Mouse (Mus musculus): ENCODE results near the gene Bmt2. TPM values are rescaled to one million over a fixed set of nuclear protein-coding genes. Genes with fewer than 3 reads are reported as not detected.

The Bmt2 gene
- polyA plus RNA-seq, 1 experiment from 2014 or later = 9.6 TPM

DNA sequence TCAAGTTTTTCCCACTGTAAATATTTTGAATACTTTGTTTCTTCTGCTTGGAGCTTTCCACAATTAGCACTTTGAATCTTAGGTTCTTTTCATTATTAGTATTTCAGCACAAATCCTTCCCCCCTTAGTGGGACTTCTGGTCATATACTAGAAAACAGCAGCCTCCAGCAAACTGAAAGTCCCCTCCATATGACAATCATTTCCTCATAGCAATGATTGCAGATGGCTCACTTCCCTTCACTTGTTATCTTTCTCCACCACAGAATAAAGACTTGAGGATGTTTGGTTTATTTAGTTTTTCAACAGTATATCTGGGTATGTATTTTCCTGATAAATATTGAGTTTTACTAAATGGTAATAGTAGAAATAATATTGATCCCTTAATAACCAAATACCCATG is 12.6 kb upstream of the Bmt2 start:
- DNase-seq (ENCODE audit: low spot score) (no peak), ATAC-seq (replicated peaks; ENCODE audit: low FRiP score, low read depth) (no peak)
- H3K27ac ChIP-seq = no peak overlapping the region
- no peak overlapping the region for H3K9ac ChIP-seq (ENCODE audit: low read depth, low read length)
- H3K36me3 ChIP-seq (ENCODE audit: insufficient read depth, low read length) = no peaks in the 10 kb centered on the region
- TF ChIP-seq CTCF (IDR thresholded peaks at IDR 0.05; ENCODE audit: low read depth) = no peak
- H3K9me3 ChIP-seq (replicated peaks; ENCODE audit: low read length) = no peaks in the 10 kb centered on the region
- no peaks in the 10 kb centered on the region for H3K4me1 ChIP-seq (replicated peaks; ENCODE audit: insufficient read depth, low read length)
- no peak overlapping the region for H3K4me2 ChIP-seq (ENCODE audit: low read length)
- no peaks in the 10 kb centered on the region for H3K27me3 ChIP-seq (ENCODE audit: insufficient read depth, low read length)
- no peak overlapping the region for H3K4me3 ChIP-seq (replicated peaks; ENCODE audit: low read depth, low read length)

DNA sequence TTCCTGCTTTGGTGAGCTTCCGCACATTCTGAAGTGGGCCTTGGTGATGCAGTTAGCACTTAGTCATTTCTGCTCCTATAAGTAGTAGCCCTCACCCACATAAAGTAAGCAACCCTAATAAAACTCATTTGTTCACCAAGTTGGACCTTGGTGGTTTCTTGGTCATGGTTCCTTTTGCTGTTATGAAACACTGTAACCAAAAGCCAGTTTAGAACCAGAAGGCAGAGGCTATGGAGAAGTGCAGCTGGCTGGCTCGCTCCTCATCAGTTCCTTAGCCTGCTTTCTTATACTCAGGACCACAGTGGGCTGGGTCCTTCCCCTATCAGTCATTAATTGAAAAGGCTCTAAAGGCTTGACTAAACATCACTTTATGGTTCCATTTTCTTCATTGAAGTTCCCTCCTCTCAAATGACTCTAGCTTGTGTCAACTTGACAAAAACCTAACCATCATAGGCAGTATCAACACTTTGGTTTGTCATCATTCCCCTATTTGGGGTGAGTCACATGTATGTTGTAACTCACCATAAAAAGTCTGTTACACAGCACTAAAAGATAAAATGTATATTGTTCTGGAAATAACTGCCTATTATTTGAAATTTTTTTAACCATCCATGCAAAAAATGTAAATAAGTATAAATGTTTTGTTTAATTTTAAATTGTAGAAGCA is 6.3 kb upstream of the Bmt2 start:
- no peak for ATAC-seq (replicated peaks; ENCODE audit: low FRiP score, low read depth)
- DNase-seq (ENCODE audit: low spot score) = no peak
- Histone ChIP-seq H3K36me3 (ENCODE audit: insufficient read depth, low read length) (no peaks in the 10 kb centered on the region), H3K9me3 (replicated peaks; ENCODE audit: low read length) (no peaks in the 10 kb centered on the region), H3K4me3 (replicated peaks; ENCODE audit: low read depth, low read length) (no peak overlapping the region), H3K9ac (ENCODE audit: low read depth, low read length) (no peak overlapping the region), H3K4me1 (replicated peaks; ENCODE audit: insufficient read depth, low read length) (no peaks in the 10 kb centered on the region), H3K27ac (no peak overlapping the region), H3K4me2 (ENCODE audit: low read length) (no peak overlapping the region), H3K27me3 (ENCODE audit: insufficient read depth, low read length) (no peaks in the 10 kb centered on the region)
- no peak for TF ChIP-seq CTCF (IDR thresholded peaks at IDR 0.05; ENCODE audit: low read depth)
- 88% methylated on average over 2 of the region's 2 CpGs for WGBS

DNA sequence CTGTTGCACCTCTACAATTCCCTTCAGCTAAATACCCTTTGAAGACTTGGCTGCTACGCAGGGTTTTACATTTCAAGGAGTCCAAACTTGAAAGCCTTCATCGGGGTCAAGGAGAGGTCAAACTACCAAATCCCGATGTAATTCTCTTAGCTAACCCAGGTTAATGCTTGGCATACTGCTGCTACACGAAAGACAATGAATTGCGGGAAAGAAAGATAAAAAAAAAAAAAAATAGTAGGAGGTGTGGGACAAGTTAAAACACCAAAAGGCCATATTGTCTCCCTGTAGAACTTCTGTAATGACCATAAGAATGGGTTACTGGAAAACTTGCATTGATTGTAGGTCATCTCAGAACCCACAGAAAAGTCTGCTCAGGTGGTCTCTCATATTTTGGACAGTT is 583 bp upstream of the Bmt2 start:
- ATAC-seq (replicated peaks; ENCODE audit: low FRiP score, low read depth) = no peak
- H3K4me1 ChIP-seq (replicated peaks; ENCODE audit: insufficient read depth, low read length) = no peaks in the 10 kb centered on the region
- 0 out of 2 replicates have a peak overlapping the region, but pooled peaks have one; percentile 10 for H3K9ac ChIP-seq (ENCODE audit: low read depth, low read length)
- no peaks in the 10 kb centered on the region for H3K36me3 ChIP-seq (ENCODE audit: insufficient read depth, low read length)
- DNase-seq (ENCODE audit: low spot score) = no peak
- peak overlapping the region; percentile 50 for H3K4me2 ChIP-seq (ENCODE audit: low read length)
- no peak overlapping the region for H3K27ac ChIP-seq
- no peaks in the 10 kb centered on the region for H3K9me3 ChIP-seq (replicated peaks; ENCODE audit: low read length)
- H3K27me3 ChIP-seq (ENCODE audit: insufficient read depth, low read length) = no peaks in the 10 kb centered on the region
- no peak for TF ChIP-seq CTCF (IDR thresholded peaks at IDR 0.05; ENCODE audit: low read depth)
- H3K4me3 ChIP-seq (replicated peaks; ENCODE audit: low read depth, low read length) = peak overlapping the region; percentile 85
- WGBS = 12% methylated on average over 5 of the region's 5 CpGs

DNA sequence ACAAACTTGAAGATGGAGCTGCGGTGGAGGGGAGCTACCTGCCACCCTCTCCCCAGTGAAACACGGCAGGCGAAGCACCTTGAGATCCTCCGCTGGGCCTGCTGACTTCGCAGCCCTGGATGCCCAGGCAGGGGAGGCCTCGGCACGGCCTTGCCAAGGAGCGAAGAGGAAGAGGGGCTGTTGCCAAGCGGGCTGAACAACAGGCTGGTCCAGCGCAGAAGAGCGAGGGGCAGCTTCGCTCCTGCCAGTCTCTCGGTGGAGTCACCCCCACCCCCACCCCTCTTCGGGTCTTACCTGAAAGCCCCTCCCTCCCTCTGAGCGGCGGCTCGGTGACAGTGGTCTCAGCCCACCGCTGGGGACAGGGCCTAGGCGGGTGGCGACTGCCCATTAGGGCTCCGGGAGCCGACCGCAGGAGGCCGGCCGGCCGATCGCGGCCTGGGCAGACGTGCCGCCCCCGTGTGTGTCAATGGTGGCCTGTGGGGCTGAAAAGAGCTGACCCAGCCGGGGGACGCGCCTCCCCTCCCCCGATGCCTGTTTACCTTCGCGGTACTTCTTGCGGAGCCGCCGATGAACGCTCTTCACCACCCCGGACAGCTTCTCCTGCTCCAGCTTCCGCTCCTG is 515 bp downstream of the Bmt2 start:
- peak overlapping the region; percentile 89 for H3K9ac ChIP-seq (ENCODE audit: low read depth, low read length)
- no peaks in the 10 kb centered on the region for H3K4me1 ChIP-seq (replicated peaks; ENCODE audit: insufficient read depth, low read length)
- DNase-seq (ENCODE audit: low spot score) (peak; percentile 73), ATAC-seq (replicated peaks; ENCODE audit: low FRiP score, low read depth) (peak; percentile 83)
- no peaks in the 10 kb centered on the region for H3K36me3 ChIP-seq (ENCODE audit: insufficient read depth, low read length)
- peak overlapping the region; percentile 79 for H3K4me2 ChIP-seq (ENCODE audit: low read length)
- H3K4me3 ChIP-seq (replicated peaks; ENCODE audit: low read depth, low read length) = peak overlapping the region; percentile 85
- no peaks in the 10 kb centered on the region for H3K27me3 ChIP-seq (ENCODE audit: insufficient read depth, low read length)
- no peak for TF ChIP-seq CTCF (IDR thresholded peaks at IDR 0.05; ENCODE audit: low read depth)
- WGBS = 1% methylated on average over 41 of the region's 43 CpGs
- peak overlapping the region; percentile 95 for H3K27ac ChIP-seq
- no peaks in the 10 kb centered on the region for H3K9me3 ChIP-seq (replicated peaks; ENCODE audit: low read length)

DNA sequence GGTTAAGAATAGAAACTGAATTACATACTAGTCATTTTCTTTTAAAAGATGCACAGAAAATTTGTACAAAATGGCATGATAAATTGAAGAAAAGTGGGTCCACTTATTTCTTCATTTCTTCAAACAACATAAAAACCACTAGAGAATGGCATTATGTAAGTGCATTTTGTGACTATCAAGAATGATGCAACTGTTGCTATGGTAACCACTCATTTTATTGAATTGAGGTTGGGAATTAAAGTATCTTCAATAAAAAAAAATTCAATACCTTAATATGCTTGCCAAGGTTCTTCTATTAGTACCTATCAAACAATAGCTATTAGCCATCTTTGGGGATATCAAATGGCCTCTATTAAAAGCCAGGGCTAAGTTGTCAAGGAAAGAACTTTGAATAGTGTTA is 1.6 kb downstream of the Bmt2 start:
- no peak for ATAC-seq (replicated peaks; ENCODE audit: low FRiP score, low read depth)
- Histone ChIP-seq H3K36me3 (ENCODE audit: insufficient read depth, low read length) (no peaks in the 10 kb centered on the region), H3K9me3 (replicated peaks; ENCODE audit: low read length) (no peaks in the 10 kb centered on the region), H3K4me3 (replicated peaks; ENCODE audit: low read depth, low read length) (peak overlapping the region; percentile 85), H3K4me1 (replicated peaks; ENCODE audit: insufficient read depth, low read length) (no peaks in the 10 kb centered on the region), H3K4me2 (ENCODE audit: low read length) (peak overlapping the region; percentile 79), H3K27ac (no peak overlapping the region), H3K9ac (ENCODE audit: low read depth, low read length) (no peak overlapping the region), H3K27me3 (ENCODE audit: insufficient read depth, low read length) (no peaks in the 10 kb centered on the region)
- TF ChIP-seq CTCF (IDR thresholded peaks at IDR 0.05; ENCODE audit: low read depth) = no peak
- no peak for DNase-seq (ENCODE audit: low spot score)

DNA sequence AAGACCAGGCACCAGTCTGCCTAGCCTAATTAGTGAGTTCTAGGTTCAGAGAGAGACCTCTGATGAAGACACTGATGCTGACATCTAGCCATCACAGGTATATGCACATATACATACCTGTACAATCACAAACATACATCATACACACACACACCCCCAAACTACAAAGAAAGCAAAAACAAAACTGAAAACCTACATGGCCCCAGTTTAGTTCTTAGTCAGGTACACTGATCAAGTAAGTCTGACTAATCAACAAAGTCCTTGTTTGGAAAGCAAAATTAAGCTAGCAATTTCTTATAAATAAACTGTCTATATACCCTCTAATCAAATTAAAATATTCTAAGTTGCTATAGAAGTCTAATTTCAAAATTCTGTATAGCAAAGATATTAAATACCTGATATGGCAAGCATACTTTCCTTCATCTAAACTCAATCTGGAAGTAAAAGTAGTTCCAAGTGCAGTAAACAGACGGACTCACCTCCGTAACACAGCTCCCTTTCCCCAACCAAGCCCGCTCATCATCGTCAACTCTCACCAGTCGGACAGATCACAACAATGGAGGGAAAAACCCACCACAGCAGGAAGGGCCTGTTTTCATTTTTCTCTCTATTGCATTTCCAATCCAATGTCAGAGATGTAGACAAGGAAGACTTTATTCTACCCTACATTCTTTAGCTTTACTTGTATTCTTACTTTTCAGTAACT is 3.0 kb downstream of the Bmt2 start:
- no peak for ATAC-seq (replicated peaks; ENCODE audit: low FRiP score, low read depth)
- 85% methylated on average over 5 of the region's 5 CpGs for WGBS
- no peaks in the 10 kb centered on the region for H3K4me1 ChIP-seq (replicated peaks; ENCODE audit: insufficient read depth, low read length)

More for the DNA sequence above, 3.0 kb downstream of the Bmt2 start:
- Histone ChIP-seq H3K27ac (no peak overlapping the region), H3K4me2 (ENCODE audit: low read length) (no peak overlapping the region), H3K4me3 (replicated peaks; ENCODE audit: low read depth, low read length) (no peak overlapping the region), H3K9ac (ENCODE audit: low read depth, low read length) (no peak overlapping the region), H3K27me3 (ENCODE audit: insufficient read depth, low read length) (no peaks in the 10 kb centered on the region), H3K36me3 (ENCODE audit: insufficient read depth, low read length) (no peaks in the 10 kb centered on the region), H3K9me3 (replicated peaks; ENCODE audit: low read length) (no peaks in the 10 kb centered on the region)
- DNase-seq (ENCODE audit: low spot score) = no peak
- no peak for TF ChIP-seq CTCF (IDR thresholded peaks at IDR 0.05; ENCODE audit: low read depth)
